Mouse (Mus musculus) kidney, postnatal 10 days (tissue): ENCODE measurements around the gene Mettl9.
A peak's percentile ranks its signal among the peaks of the same experiment; 100 is the strongest.
"Not testable (repeated sequence)": the region's sequence is repeated elsewhere in the genome, so short reads cannot be mapped to it uniquely, and the experiment has no call there.

Source experiments
- DNase-seq: peaks from one replicate; pipeline ENCODE4 v3.0.0; 2021; ENCODE audit warnings: mixed read lengths

Gene Mettl9

GRCm38 (mm10) chr7:121033856-121034652, at the start of gene Mettl9:
TSS of gene Mettl9 (plus strand) at chr7:121034445.
- DNase-seq = peak; percentile 96

DNA sequence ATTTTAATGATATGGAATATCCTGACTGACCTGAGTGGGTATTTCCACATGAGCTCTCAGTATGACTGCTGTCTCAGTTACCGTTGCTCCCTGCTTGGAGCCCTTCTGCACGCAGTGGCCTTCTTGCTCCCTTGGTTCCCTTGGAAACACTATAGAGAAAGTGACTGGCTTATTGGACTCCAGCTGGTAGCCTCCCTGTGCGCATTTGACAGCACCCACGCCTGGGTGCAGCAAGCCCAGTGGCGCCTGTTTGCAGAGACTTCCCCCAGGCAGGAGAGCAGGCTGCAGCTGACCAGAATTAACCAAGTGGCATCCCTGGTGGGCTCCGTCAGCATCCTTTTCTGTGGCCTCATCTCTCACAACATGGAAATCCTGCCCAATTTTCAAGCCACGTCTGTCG, 43.1 kb upstream of the Mettl9 start:
- no peak for DNase-seq

DNA sequence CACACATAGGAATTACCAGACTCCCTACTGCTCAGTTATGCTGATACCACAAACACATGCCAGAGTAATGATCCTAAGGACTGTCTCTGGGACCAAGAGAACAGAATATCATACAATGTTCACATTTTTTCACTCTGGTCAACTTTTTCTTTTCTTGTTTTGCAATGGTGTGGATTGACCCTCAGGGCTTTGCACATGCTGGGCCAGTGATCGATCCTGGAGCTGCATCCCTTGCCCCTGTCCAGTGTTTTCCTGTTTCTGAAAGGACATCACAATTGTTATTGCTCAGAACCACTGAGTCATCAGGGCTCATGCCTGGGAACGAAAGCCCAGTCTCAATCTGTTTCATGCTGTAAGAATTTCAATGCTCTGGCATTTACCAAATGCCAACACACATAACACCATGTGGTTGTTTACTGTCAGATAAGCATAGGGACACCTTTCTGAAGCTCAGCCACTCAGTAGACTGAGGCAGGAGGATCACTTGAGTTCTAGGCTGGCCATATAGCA, 35.2 kb upstream of the Mettl9 start:
- no peak for DNase-seq

- no peak for DNase-seq
These were observed 34.0 kb upstream of the Mettl9 start for GRCm38 (mm10) chr7:121000065-121000822.

GRCm38 (mm10) chr7:121001879-121002278, 32.4 kb upstream of the Mettl9 start:
- DNase-seq = no peak

GRCm38 (mm10) chr7:121002407-121002928, 31.8 kb upstream of the Mettl9 start:
- DNase-seq = no peak

DNA sequence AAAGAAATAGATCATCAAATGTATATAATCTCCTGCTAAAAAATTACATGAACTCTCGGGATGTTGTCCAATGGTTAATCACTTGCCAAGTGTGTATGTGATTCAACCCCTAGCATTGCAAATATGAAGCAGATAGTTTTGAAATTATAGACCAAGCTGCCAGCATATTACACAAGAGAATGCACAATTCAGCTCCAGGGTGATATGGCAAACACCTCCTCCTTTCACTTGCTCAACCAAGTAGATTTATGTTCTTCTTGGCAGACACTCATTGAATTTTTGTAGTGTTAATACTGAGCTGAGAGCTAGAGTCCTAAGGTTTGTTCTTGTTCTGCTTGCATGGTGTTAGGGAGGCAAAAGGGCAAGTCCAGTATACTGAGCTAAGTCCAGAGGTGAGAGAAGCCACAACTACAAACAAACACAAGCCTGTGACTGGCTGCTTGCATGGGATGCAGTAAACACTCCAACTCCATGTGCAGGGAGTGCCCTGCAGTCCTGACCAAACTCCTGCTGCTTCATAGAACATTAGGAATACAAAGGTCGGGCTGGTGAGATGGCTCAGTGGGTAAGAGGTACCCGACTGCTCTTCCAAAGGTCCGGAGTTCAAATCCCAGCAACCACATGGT, 30.3 kb upstream of the Mettl9 start:
- DNase-seq = peak; percentile 56

DNA sequence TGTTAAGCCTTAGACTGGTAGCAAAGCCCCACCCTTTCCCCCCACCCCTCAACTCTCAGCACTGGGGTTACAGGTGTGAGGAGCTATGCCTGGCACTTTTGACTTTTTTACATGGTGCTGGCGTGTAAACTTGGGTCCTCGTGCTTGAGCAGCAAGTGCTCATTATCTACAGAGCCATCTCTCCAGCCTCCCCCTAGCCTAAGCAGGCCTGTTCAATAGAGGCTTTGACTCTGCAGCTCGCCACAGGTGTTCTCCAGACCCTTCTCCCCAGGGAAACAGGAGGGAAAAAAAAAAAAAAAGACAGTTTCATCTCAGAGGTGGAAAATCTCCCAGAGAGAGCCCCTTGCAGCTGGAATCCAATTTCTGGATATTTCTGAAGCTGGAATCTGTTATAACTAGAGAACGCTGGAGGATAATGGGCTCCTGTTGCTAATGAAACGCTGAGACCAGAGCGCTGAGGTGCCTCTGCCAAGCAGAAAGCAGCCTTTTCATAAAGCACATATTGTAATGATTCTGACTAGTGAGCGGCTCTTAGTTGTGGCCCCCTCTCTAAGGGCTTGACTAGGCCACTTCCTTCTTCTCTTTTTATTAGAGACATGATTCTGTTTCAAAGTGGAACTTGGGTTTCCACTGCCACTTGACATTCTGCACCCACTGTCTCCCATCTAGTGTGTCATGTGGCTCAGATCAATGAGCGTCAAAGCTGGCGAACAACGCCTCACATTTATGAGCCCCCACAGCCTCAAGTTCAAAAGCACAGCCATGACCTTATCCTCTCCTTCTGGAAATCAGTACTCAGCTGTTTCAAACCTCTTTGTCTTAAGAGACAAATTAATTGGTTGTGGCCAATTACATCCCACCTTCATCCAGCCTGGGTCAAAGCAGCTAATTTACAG, 22.2 kb upstream of the Mettl9 start:
- DNase-seq = no peak

- DNase-seq = no peak
These were observed 19.8 kb upstream of the Mettl9 start for GRCm38 (mm10) chr7:121014486-121014885.

GRCm38 (mm10) chr7:121018778-121019177, 15.5 kb upstream of the Mettl9 start:
- DNase-seq = no peak

DNA sequence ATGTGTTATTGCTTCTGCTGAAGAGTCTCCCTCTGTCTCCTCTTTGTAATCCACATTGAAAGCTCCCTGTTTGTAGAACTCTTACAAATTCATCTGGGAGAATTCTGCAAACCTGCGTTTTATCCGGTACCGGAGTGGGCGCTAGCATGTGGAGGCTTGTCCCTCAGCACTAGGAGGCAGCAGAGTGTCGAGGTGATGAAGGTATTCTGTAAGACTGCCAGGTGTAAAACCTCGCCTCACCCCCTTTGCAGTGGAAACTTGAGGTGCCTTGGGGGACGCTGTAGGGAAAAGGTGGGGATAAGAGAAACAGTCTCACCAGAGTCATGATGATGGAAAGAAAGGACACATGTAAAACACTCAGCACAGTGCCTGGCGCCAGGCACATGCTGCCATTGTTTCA, 14.0 kb upstream of the Mettl9 start:
- peak; percentile 55 for DNase-seq

DNA sequence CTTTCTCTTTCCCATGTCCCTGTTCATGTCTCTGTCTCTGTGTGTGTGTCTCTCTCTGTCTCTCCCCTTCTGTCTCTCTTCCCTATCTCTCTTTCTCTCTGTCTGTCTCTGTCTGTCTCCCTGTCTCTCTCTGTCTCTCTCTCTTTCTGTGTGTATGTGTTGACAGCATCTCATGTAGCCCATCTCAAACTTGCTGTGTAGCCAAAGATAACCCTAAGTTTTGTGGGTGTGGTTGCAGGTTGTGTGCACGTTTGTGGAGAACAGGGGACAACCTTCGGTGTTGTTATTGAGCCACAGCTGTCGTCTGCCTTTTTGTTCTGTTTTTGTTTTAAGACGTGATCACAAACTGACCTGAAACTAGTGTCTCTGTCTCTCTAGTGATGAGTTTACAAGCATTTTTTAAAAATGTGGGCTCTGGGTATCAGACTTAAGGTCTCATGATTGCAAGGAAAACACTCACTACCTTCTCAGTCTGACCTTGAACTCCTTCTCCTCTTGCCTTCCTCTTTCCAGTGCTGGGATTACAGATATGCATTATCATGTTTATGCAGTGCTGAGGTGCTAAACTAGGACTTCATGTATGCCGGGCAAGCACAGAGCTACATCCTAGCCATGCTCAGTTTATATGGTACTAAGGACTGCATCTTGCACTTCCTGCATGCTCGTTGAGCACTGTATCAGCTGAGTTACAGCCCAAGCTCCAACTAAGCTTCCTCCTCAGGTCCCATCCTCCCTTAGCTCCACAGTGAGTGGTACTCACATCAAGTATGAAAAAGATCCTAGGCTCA, 8.8 kb upstream of the Mettl9 start:
- DNase-seq = no peak

- no peak for DNase-seq
These were observed 7.9 kb upstream of the Mettl9 start for GRCm38 (mm10) chr7:121026300-121026699.

DNA sequence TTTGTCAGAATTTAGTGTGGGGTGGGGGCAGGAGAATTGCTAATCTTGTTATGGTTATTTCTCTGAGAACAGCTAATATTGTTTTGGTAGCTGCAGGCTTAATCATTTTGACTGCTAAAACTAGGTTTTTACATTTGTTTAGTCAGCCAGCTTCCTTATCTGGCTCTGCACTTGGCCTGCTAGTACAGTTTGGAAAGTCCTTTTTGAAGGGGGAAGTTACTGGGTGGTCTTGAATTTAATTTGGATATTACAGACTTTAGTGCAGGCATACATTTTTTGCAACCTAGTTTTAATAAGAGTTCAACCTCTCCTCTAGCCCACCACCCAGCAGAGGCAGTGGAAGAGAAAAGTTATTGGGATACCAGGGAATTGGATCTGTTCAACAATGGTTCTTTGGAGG, 4.3 kb upstream of the Mettl9 start:
- DNase-seq = not testable (repeated sequence)

DNA sequence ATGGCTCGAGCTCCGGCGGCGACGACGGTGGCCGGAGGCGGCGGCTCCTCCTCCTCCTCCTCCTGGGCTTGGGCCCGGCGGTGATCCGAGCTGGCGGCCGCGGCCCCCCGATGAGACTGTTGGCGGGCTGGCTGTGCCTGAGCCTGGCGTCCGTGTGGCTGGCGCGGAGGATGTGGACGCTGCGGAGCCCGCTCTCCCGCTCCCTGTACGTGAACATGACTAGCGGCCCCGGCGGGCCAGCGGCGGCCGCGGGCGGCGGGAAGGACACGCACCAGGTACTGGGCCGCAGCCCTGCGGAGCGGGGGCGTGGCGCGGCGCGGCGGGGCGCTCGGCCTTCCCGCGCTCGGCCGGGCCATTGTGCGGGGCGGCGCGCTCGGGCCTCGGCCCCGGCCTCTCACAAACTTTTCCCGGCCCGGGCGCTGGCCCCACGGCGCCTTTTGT, 476 bp downstream of the Mettl9 start:
- DNase-seq = no peak

- DNase-seq = no peak
These were observed 996 bp downstream of the Mettl9 start for GRCm38 (mm10) chr7:121035161-121035721.

GRCm38 (mm10) chr7:121040595-121040994, 6.3 kb downstream of the Mettl9 start:
- no peak for DNase-seq

GRCm38 (mm10) chr7:121041989-121042388, 7.7 kb downstream of the Mettl9 start:
- DNase-seq = no peak

DNA sequence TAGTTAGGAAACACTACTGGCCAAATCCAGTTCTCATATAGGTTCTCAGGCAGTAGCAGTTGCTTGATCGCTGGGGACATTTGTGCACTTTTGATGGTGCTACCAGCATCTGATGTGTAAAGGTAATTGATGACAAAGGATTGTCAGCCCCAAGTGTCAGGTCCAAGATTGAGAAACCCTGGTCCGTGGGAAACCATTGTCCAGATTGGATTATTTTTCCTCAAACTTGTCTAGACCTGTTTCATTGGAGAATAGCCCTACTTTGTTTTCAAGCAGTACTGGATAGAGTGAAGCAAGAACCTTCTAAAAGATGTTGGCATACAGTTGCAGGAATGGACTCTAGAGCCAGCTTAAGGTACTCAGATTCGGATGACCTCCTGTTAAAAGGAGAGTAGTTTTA, 8.8 kb downstream of the Mettl9 start:
- no peak for DNase-seq

DNA sequence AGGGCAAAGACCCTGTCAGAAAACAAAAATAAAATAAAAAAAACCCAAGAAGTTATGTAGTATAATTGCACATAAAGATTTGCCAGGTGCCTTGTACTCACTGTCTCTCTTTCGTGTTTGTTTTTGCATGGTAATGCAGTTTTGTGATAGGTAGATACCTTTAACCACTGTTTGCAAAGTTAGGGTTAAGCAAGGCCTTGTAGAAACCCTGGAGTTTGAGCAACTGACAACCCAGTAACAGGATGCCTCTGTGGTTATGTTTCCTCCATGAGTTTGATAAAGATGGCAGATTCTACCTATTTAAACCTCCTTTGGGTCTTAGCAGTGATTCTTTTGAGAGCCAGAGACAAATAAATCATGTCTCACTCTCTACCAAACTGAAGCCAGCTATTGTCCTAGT, 9.3 kb downstream of the Mettl9 start:
- DNase-seq = no peak

- DNase-seq = no peak
These were observed 10.0 kb downstream of the Mettl9 start for GRCm38 (mm10) chr7:121044251-121044650.
